ENCODE assay signal across 8 mouse cellular contexts in the genomic region with DNA sequence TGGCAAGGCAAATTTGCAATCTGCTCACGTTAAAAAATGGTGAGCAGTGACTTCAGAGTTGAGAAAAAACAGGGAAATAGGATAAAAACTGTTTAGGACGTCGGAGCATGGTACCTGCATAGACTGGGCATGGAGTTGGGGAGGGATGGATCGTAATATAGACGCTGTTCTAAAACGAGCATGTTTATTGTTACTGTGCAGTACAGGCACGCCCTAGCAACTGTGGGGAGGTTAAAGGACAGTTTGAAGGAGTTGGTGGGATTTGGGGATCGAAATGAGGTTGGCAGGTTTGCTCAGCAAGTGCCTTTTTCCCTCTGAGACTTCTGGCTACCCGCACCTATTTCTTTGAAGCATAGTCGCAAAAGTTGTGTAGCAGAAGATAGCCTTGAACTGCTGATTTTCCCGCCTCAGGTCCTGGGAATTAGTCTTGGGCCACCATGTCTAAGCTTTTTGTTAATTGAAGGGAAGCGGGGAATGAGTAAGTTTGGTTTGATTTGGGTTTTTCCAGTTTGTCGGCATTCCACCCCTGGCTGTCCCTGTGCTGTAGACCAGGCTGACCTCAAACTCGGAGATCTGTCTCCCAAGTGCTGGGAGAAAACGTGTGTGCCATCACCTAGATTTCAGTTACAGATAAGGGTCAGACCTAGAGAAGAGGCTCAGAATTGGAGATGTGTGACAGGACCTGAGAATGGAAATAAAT. TPM values are rescaled to one million over a fixed set of nuclear protein-coding genes. Genes with fewer than 3 reads are reported as not detected.
DNase-seq lines count a peak whose midpoint lies in the region; ATAC-seq lines count a peak whose summit lies in the region.

No protein-coding gene starts in this region.

- no peaks in the 10 kb centered on the region for H3K27me3 ChIP-seq in neural tube, embryonic 13.5 days

- WGBS in neural tube, embryonic 13.5 days = 30% methylated on average over 15 of the region's 15 CpGs

- DNase-seq in adrenal gland, adult 8-10 months = peak; percentile 9
- DNase-seq in adrenal gland, adult 2 months = no peak
- peak; percentile 14 for DNase-seq in urinary bladder, postnatal 25 days (ENCODE audit: low spot score)
- no peak for DNase-seq in urinary bladder, postnatal 4 days (ENCODE audit: low spot score in 2 of 2)
- DNase-seq in kidney, postnatal 4 days = peak; percentile 4 to 15
- no peak for DNase-seq in frontal cortex, postnatal 36 days (ENCODE audit: low spot score in 2 of 2)
- no peak for DNase-seq in gastrocnemius, adult 8-10 months (ENCODE audit: low spot score in 2 of 2)

- H3K4me1 ChIP-seq in neural tube, embryonic 13.5 days (replicated peaks) = peaks cover 25% of the 10 kb centered on the region

- no peaks in the 10 kb centered on the region for H3K36me3 ChIP-seq in neural tube, embryonic 13.5 days

- peak overlapping the region; percentile 86 for H3K4me2 ChIP-seq in neural tube, embryonic 13.5 days

- peak overlapping the region; percentile 89 for H3K27ac ChIP-seq in neural tube, embryonic 13.5 days (replicated peaks)

- H3K9me3 ChIP-seq in neural tube, embryonic 13.5 days = no peaks in the 10 kb centered on the region

- ATAC-seq in neural tube, embryonic 13.5 days (ENCODE audit: low read depth) = peak; percentile 73

- H3K4me3 ChIP-seq in neural tube, embryonic 13.5 days = peak overlapping the region; percentile 80

- H3K9ac ChIP-seq in neural tube, embryonic 13.5 days = peak overlapping the region; percentile 72

RNA-seq across cellular contexts. Expression of a gene that starts 0.7 kb away (rescaled TPM):
- total RNA-seq in adrenal gland, adult 8-10 months (2022) = 10 to 100 TPM; 49.6 to 66.1 (median 61.3) TPM
- total RNA-seq in adrenal gland, adult 2 months (2021) = 10 to 100 TPM; 51.4 to 63.9 TPM
- polyA plus RNA-seq in adrenal gland, adult 2 months (2012; rRNA removed) = 0.37 and 0.86 TPM in 2 replicates
- polyA plus RNA-seq in neural tube, embryonic 13.5 days (2015; fragmentation: Nextera tagmentation; extraction: Ambion mirVana) = 145 and 161 TPM in 2 replicates
- total RNA-seq in gastrocnemius, adult 8-10 months (2022) = 10 to 100 TPM; 20.8 to 27.5 (median 25.5) TPM

RNA-seq across cellular contexts. Expression of a gene that starts 47.0 kb away (rescaled TPM):
- total RNA-seq in adrenal gland, adult 8-10 months (2022) = 1 to 10 TPM; 1.8 to 7.8 (median 5.6) TPM
- 10 to 100 TPM; 10.4 to 12.1 TPM for total RNA-seq in adrenal gland, adult 2 months (2021)
- polyA plus RNA-seq in adrenal gland, adult 2 months (2012; rRNA removed) = 14.2 and 23.5 TPM in 2 replicates
- 4.1 and 4.3 TPM in 2 replicates for polyA plus RNA-seq in neural tube, embryonic 13.5 days (2015; fragmentation: Nextera tagmentation; extraction: Ambion mirVana)
- total RNA-seq in gastrocnemius, adult 8-10 months (2022) = 1 to 10 TPM; 1.9 to 3.7 (median 2.3) TPM

Comparison
In these comparisons a context has a peak if more than half of its experiments do, and no peak if none do; other contexts are left out.
1. DNase-seq: peak in adrenal gland, adult 8-10 months (single experiment), urinary bladder, postnatal 25 days (single experiment) and kidney, postnatal 4 days (2 of 2); none in adrenal gland, adult 2 months (single experiment), urinary bladder, postnatal 4 days (0 of 2), frontal cortex, postnatal 36 days (0 of 2) and gastrocnemius, adult 8-10 months (0 of 2).